Mouse (Mus musculus) embryonic facial prominence, embryonic 13.5 days (tissue): Measurements from ENCODE around the gene Usp9x. TPM values are rescaled to one million over a fixed set of nuclear protein-coding genes. Genes with fewer than 3 reads are reported as not detected.
A peak's percentile ranks its signal among the peaks of the same experiment; 100 is the strongest.

Source experiments
- ATAC-seq: fragments of 200-750 bp; cut with Nextera tagmentation; 2 replicates; pipeline ENCODE4 v1.8.0; 2017; ENCODE audit warnings: low read depth; ENCODE audit not compliant: insufficient number of reproducible peaks, insufficient read depth, low FRiP score, low TSS enrichment
- H3K27ac ChIP-seq: fragments of 300-500 bp; sonication (generic); 2 replicates; pipeline ENCODE4 v1.5.1; 2015; ENCODE audit warnings: moderate library complexity, mild to moderate bottlenecking, inconsistent platforms
- H3K27me3 ChIP-seq: fragments of 300-500 bp; sonication (generic); 2 replicates; pipeline ENCODE4 v1.6.1; 2015; ENCODE audit warnings: mild to moderate bottlenecking, inconsistent platforms
- H3K36me3 ChIP-seq: fragments of 300-500 bp; sonication (generic); 2 replicates; pipeline ENCODE4 v1.6.1; 2015; ENCODE audit warnings: mild to moderate bottlenecking, inconsistent platforms
- H3K4me1 ChIP-seq: fragments of 300-500 bp; sonication (generic); 2 replicates; pipeline ENCODE4 v1.6.1; 2015; ENCODE audit warnings: inconsistent platforms
- H3K4me2 ChIP-seq: fragments of 300-500 bp; sonication (generic); 2 replicates; pipeline ENCODE4 v1.6.1; 2015; ENCODE audit warnings: moderate library complexity, mild to moderate bottlenecking, inconsistent platforms
- H3K4me3 ChIP-seq: fragments of 300-500 bp; sonication (generic); 2 replicates; pipeline ENCODE4 v1.5.1; 2015; ENCODE audit warnings: mild to moderate bottlenecking, inconsistent platforms
- H3K9ac ChIP-seq: fragments of 300-500 bp; sonication (generic); 2 replicates; pipeline ENCODE4 v1.6.1; 2015; ENCODE audit warnings: mild to moderate bottlenecking, inconsistent platforms
- H3K9me3 ChIP-seq: fragments of 300-500 bp; sonication (generic); 2 replicates; pipeline ENCODE4 v1.6.1; 2016; ENCODE audit warnings: inconsistent platforms
- WGBS: fragments of 180-500 bp; shearing (Covaris S2); methylation state at CpG from one replicate; pipeline ENCODE4 v1.1.7; 2015; ENCODE audit warnings: mixed read lengths; 5-methylcytosine and 5-hydroxymethylcytosine counted together
- polyA plus RNA-seq: library from polyadenylated mRNA; unstranded; fragments of >200 nt; fragmentation: Nextera tagmentation; extraction: Ambion mirVana; gene quantifications from 2 replicates; pipeline ENCODE4 v1.2.1, GENCODE M21; 2015

The Usp9x gene
- polyA plus RNA-seq, 1 experiment from 2014 or later, result 28.8 TPM

DNA sequence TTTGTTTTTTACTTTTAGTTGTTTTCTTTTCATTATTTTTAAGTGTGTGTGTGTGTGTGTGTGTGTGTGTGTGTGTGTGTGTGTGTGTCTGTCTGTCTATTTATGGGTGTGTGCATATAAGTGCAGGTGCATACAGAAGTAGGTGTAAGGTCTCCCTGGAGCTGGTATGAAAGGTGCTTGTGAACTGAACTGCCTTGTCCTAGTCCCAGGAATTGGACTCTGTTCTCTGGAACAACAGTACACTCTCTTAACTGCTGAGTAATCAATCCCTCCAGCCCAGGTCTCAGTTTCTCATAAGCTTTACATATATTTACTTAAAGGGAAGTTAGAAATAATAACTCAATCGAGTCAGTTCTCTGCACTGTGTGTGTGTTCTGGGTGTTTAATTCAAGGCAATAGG is 25.7 kb downstream of the Usp9x start:
- 52% methylated on average over 1 of the region's 1 CpGs for WGBS
- H3K27ac ChIP-seq, result no peak overlapping the region
- no peak overlapping the region for H3K9ac ChIP-seq
- H3K27me3 ChIP-seq, result no peaks in the 10 kb centered on the region
- no peak overlapping the region for H3K4me2 ChIP-seq
- no peaks in the 10 kb centered on the region for H3K36me3 ChIP-seq
- ATAC-seq, result no peak
- no peaks in the 10 kb centered on the region for H3K9me3 ChIP-seq
- no peaks in the 10 kb centered on the region for H3K4me1 ChIP-seq
- H3K4me3 ChIP-seq, result no peak overlapping the region

DNA sequence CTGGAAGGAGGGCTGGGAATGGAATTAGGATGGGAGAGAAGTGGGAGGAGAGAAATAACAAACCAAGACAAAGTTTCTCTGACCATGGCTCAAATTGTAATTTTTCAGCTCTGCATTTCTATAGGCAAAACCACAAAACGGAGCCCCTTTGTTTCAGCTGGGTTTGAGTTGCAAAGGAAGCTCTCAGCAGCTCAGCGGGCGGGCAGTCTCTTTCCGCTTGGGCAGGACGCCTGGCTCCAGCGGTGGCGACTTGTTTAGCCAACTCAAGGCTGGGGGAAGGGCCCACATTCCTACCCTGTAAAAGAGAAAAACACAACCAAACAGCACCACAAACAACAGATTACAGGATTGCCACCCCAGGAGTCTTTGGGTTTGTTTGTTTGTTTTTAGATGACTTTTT is 135.2 kb downstream of the Usp9x start:
- 33% methylated on average over 7 of the region's 7 CpGs for WGBS
- ATAC-seq, result no peak

DNA sequence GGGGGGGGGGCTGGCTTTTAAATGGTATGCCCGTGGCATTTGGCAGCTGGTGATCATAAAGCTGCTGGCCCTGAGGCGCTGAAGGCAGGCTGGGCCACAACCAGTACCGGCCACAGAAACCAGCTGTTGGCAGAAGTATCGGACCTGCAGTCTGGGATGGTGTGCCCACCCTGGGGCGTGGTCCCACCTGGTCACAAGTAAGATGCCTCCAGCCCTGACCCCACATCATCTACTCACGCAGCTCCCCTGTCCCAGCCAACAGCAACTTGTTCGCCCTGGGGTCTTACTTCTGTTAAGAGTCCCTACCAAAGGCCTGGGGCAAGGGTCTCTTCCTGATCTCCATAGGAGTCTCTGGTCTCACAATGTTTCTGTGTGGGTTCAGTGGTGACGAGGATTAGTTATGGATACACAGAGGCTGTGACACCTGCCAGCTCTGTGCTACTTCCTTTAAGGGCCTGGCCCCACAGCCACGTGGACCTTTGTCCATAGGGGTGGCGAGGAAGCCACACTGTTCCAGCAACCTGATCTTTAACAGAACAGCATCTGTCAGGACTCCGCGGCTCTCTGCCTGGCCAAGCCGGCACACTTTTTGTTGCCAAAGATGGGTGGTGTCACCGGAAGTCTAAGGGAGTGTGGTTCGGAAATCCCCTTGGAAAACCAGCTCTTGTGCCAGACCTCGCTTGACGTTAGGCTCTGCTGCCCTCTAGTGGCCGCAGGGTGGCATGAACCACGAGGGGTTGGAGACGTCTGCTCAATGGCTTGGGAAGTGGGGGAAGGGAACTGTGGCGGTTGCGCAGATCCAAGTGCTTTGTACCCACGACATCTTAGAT is 136.4 kb downstream of the Usp9x start:
- Histone ChIP-seq H3K4me1 (no peaks in the 10 kb centered on the region), H3K27ac (no peak overlapping the region), H3K9me3 (no peaks in the 10 kb centered on the region), H3K36me3 (no peaks in the 10 kb centered on the region), H3K4me2 (peak overlapping the region; percentile 51), H3K9ac (0 out of 2 replicates have a peak overlapping the region, but pooled peaks have one; percentile 40), H3K27me3 (peaks cover 11% of the 10 kb centered on the region; the same call in 1 of the 2 replicates), H3K4me3 (peak overlapping the region; percentile 33)
- peak; percentile 88 for ATAC-seq
- 29% methylated on average over 23 of the region's 23 CpGs for WGBS

More for the DNA sequence above, 135.2 kb downstream of the Usp9x start:
- Histone ChIP-seq H3K9me3 (no peaks in the 10 kb centered on the region), H3K4me1 (no peaks in the 10 kb centered on the region), H3K9ac (no peak overlapping the region), H3K27me3 (peaks cover 11% of the 10 kb centered on the region; the same call in 1 of the 2 replicates), H3K36me3 (no peaks in the 10 kb centered on the region), H3K4me2 (no peak overlapping the region), H3K4me3 (no peak overlapping the region), H3K27ac (no peak overlapping the region)

- Histone ChIP-seq H3K27ac (no peak overlapping the region), H3K9ac (0 out of 2 replicates have a peak overlapping the region, but pooled peaks have one; percentile 40), H3K4me2 (peak overlapping the region; percentile 51), H3K9me3 (no peaks in the 10 kb centered on the region), H3K4me1 (no peaks in the 10 kb centered on the region), H3K4me3 (peak overlapping the region; percentile 33), H3K36me3 (no peaks in the 10 kb centered on the region), H3K27me3 (peaks cover 11% of the 10 kb centered on the region; the same call in 1 of the 2 replicates)
- WGBS, result 33% methylated on average over 6 of the region's 6 CpGs
- no peak for ATAC-seq
Measured at GRCm38 (mm10) chrX:13208404-13208803, 137.1 kb downstream of the Usp9x start.

- WGBS, result 65% methylated on average over 1 of the region's 1 CpGs
- Histone ChIP-seq H3K4me2 (no peak overlapping the region), H3K27ac (no peak overlapping the region), H3K9me3 (no peaks in the 10 kb centered on the region), H3K9ac (no peak overlapping the region), H3K36me3 (no peaks in the 10 kb centered on the region), H3K4me1 (no peaks in the 10 kb centered on the region), H3K27me3 (no peaks in the 10 kb centered on the region), H3K4me3 (no peak overlapping the region)
- ATAC-seq, result no peak
Measured at GRCm38 (mm10) chrX:13214275-13214674, 143.0 kb downstream of the Usp9x start.

Other genes starting within 250 kb of the Usp9x start
- 142 and 147 TPM in 2 replicates for gene Ddx3x, start 209.5 kb downstream of the Usp9x start, polyA plus RNA-seq